Mouse (Mus musculus) kidney, embryonic 14.5 days (tissue): ENCODE data around the gene Evx2. TPM values are rescaled to one million over a fixed set of nuclear protein-coding genes. Genes with fewer than 3 reads are reported as not detected.

Experiments used
- ATAC-seq: fragments of 200-750 bp; cut with Nextera tagmentation; 2 replicates; pipeline ENCODE4 v1.8.0; 2017; ENCODE audit warnings: moderate number of reproducible peaks, mild to moderate bottlenecking, moderate TSS enrichment, moderate library complexity; ENCODE audit not compliant: low FRiP score, low TSS enrichment
- H3K27ac ChIP-seq: fragments of 300-500 bp; sonication (generic); 2 replicates; pipeline ENCODE4 v1.5.1; 2014; ENCODE audit warnings: low read depth, mild to moderate bottlenecking, low read length, moderate library complexity, mixed read lengths
- H3K27me3 ChIP-seq: fragments of 300-500 bp; sonication (generic); 2 replicates; pipeline ENCODE4 v1.6.1; 2014; ENCODE audit warnings: mild to moderate bottlenecking, low read length; ENCODE audit not compliant: control insufficient read depth, insufficient read depth
- H3K36me3 ChIP-seq: fragments of 300-500 bp; sonication (generic); 2 replicates; pipeline ENCODE4 v1.6.1; 2014; ENCODE audit warnings: low read length, mixed read lengths; ENCODE audit not compliant: control insufficient read depth, insufficient read depth
- H3K4me1 ChIP-seq: fragments of 300-500 bp; sonication (generic); 2 replicates; pipeline ENCODE4 v1.6.1; 2014; ENCODE audit warnings: low read length, mixed read lengths; ENCODE audit not compliant: control insufficient read depth, insufficient read depth
- H3K4me2 ChIP-seq: fragments of 300-500 bp; sonication (generic); replicated peaks from 2 replicates; pipeline ENCODE4 v1.6.1; 2014; ENCODE audit warnings: low read depth, mild to moderate bottlenecking, low read length
- H3K4me3 ChIP-seq: fragments of 300-500 bp; sonication (generic); 2 replicates; pipeline ENCODE4 v1.5.1; 2014; ENCODE audit warnings: mild to moderate bottlenecking, low read length
- H3K9ac ChIP-seq: fragments of 300-500 bp; sonication (generic); 2 replicates; pipeline ENCODE4 v1.6.1; 2014; ENCODE audit warnings: low read depth, mild to moderate bottlenecking, low read length, moderate library complexity
- H3K9me3 ChIP-seq: fragments of 300-500 bp; sonication (generic); 2 replicates; pipeline ENCODE4 v1.6.1; 2016; ENCODE audit warnings: low read length; ENCODE audit not compliant: control insufficient read depth
- WGBS: fragments of 180-500 bp; shearing (Covaris S2); extraction: QIAGEN DNeasy Blood & Tissue Kit; methylation state at CpG from one replicate; pipeline ENCODE4 v1.1.7; 2014; 5-methylcytosine and 5-hydroxymethylcytosine counted together
- polyA plus RNA-seq: library from polyadenylated mRNA; unstranded; fragments of >200 nt; fragmentation: Nextera tagmentation; extraction: Ambion mirVana; gene quantifications from 2 replicates; pipeline ENCODE4 v1.2.1, GENCODE M21; 2014

Evx2 gene
- polyA plus RNA-seq, 1 experiment from 2014 or later, result not detected

- H3K27me3 ChIP-seq, result peaks cover 7% of the 10 kb centered on the region; the same call in 1 of the 2 replicates
- 1% methylated on average over 35 of the region's 35 CpGs for WGBS
- 0 out of 2 replicates have a peak, but pooled peaks have one; percentile 7 for ATAC-seq
- peak overlapping the region; percentile 85 for H3K4me2 ChIP-seq
- peaks cover 24% of the 10 kb centered on the region; the same call in 1 of the 2 replicates for H3K4me1 ChIP-seq
- peaks cover 8% of the 10 kb centered on the region for H3K36me3 ChIP-seq
- peak overlapping the region; percentile 85 for H3K4me3 ChIP-seq
- peak overlapping the region; percentile 96 for H3K27ac ChIP-seq
- no peaks in the 10 kb centered on the region for H3K9me3 ChIP-seq
- peak overlapping the region; percentile 90 for H3K9ac ChIP-seq
Observed at GRCm38 (mm10) chr2:74691995-74692807, 32.8 kb upstream of the Evx2 start.

DNA sequence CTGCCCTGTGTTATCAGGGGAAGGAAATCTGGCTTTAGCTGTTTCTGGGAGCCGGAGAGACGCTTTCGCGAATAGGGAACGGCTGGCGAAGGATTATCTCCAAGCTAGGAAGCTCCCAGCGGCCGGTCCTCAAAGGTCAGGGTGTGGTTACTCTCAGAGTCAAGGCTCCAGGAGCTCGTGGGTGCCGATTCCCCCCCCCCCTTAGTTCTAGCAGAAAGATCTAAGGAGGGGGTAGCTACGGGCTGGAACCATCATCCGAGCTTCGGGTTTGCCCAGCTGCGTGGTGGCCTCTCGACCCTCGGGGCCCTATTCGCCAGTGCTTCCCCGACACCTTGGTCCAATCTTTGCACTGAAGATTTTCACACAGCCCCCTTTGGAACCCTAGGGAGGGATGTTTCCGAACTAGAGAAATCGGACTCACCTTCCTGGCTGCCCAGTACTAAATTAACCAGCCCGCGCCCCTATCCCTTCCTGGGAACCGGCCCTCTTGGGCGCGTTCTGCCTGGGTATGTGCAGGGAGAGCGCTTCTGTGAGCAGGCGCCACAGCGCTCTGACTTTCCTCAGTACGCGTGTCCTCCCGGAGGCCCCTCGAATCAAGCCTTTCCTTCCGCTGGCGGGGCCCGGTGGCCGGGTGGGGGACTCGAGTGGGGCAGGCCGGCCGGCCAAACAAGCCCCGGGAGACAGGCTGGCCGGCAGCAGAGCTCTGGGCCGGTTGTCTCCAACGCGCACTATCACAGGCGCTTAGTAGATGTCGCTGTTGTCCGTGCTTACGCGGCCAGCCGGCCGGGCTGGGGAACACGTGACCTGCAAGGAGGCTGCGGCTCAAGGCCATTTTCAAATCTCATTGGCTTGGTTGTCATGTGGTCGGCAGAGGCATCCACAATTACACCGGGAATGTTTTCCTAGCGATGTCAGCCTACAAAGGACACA lies 31.9 kb upstream of the Evx2 start, which contains the start of gene Hoxd10:
Hoxd10 (plus strand) TSS at position 903 of the 930 bp plus-strand sequence.
- Histone ChIP-seq H3K4me2 (peak within 1 kb of the TSS; percentile 85), H3K27me3 (peaks cover 7% of the 10 kb centered on the region; the same call in 1 of the 2 replicates), H3K9me3 (no peaks in the 10 kb centered on the region), H3K9ac (peak within 1 kb of the TSS; percentile 92), H3K4me3 (peak within 1 kb of the TSS; percentile 85), H3K36me3 (peaks cover 8% of the 10 kb centered on the region), H3K4me1 (peaks cover 16% of the 10 kb centered on the region; the same call in 1 of the 2 replicates), H3K27ac (peak within 1 kb of the TSS; percentile 96)
- under 1% methylated on average over 56 of the region's 56 CpGs for WGBS
- peak; percentile 90 for ATAC-seq

DNA sequence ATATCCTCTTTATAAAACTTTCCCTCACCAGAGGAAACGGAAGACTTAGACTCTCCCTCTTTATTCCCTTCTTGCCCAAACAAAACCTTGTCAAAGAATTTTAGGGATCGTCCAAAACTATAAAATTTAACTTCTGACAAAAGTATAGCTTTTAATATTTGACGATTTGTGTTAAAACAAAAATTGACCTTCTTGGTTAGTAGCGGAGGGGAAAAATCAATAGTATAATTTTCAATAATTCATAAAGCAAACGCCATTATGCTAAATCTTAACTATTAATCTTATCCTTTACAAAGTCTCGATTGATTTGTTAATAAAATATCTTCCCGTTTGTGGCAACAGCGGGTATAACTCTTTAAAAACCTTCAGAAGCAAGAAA lies 31.0 kb upstream of the Evx2 start:
- 7% methylated on average over 8 of the region's 8 CpGs for WGBS
- Histone ChIP-seq H3K36me3 (peaks cover 2% of the 10 kb centered on the region), H3K9ac (peak overlapping the region; percentile 92), H3K27me3 (peaks cover 7% of the 10 kb centered on the region; the same call in 1 of the 2 replicates), H3K4me2 (peak overlapping the region; percentile 85), H3K27ac (peak overlapping the region; percentile 96), H3K4me3 (peak overlapping the region; percentile 85), H3K4me1 (0 out of 2 replicates have a peak, but pooled peaks cover 8% of the 10 kb centered on the region), H3K9me3 (no peaks in the 10 kb centered on the region)
- no peak for ATAC-seq

DNA sequence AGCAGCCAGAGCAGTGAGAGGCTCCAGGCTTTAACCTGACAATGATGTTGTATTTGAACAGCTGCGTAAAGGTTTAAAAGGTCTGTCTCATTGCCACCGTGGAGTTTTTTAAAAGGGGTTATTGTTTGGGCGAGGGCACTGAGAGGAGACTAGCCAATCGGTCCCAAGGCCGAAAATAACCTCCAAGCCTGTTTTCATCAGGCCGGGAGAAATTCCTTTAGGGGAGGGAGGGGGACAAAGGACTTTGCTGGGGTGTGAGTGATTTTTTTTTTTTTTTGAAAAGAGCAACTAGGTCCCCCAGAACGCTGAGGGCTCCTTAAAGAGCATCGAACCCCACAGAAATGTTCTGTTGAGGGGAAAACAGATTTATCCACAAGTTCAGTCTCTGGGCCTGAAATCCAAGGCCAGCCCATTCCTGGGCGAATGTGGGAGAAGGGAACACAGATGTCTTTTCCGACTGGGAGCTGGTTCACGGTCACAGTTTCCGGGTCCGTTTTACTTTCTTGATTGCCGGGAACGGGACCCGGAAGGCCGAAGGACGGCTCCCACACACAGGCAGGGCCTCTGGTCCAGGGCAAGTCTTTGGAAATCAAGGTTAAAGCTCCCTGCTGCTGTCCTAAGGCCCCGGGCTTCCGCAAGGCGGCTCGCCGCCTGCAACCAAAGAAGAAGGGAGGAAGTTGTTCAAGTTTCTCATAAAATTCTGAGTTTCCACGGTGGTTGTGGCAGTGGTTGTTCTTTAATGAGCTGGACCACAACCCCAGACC lies 30.4 kb upstream of the Evx2 start:
- Histone ChIP-seq H3K27me3 (peaks cover 7% of the 10 kb centered on the region; the same call in 1 of the 2 replicates), H3K4me1 (0 out of 2 replicates have a peak, but pooled peaks cover 5% of the 10 kb centered on the region), H3K4me3 (peak overlapping the region; percentile 85), H3K4me2 (peak overlapping the region; percentile 85), H3K27ac (peak overlapping the region; percentile 94), H3K36me3 (no peaks in the 10 kb centered on the region; the same call in none of the 2 replicates), H3K9ac (peak overlapping the region; percentile 92), H3K9me3 (no peaks in the 10 kb centered on the region)
- WGBS, result 1% methylated on average over 24 of the region's 24 CpGs
- ATAC-seq, result no peak

- peaks cover 1% of the 10 kb centered on the region; the same call in 1 of the 2 replicates for H3K36me3 ChIP-seq
- peak overlapping the region; percentile 92 for H3K9ac ChIP-seq
- peak overlapping the region; percentile 85 for H3K4me3 ChIP-seq
- 0 out of 2 replicates have a peak, but pooled peaks cover 5% of the 10 kb centered on the region for H3K4me1 ChIP-seq
- H3K27ac ChIP-seq, result peak overlapping the region; percentile 94
- ATAC-seq, result no peak
- peak overlapping the region; percentile 85 for H3K4me2 ChIP-seq
- no peaks in the 10 kb centered on the region for H3K9me3 ChIP-seq
- 4% methylated on average over 12 of the region's 12 CpGs for WGBS
- H3K27me3 ChIP-seq, result peaks cover 7% of the 10 kb centered on the region; the same call in 1 of the 2 replicates
Observed at GRCm38 (mm10) chr2:74688795-74689573, 29.6 kb upstream of the Evx2 start.

DNA sequence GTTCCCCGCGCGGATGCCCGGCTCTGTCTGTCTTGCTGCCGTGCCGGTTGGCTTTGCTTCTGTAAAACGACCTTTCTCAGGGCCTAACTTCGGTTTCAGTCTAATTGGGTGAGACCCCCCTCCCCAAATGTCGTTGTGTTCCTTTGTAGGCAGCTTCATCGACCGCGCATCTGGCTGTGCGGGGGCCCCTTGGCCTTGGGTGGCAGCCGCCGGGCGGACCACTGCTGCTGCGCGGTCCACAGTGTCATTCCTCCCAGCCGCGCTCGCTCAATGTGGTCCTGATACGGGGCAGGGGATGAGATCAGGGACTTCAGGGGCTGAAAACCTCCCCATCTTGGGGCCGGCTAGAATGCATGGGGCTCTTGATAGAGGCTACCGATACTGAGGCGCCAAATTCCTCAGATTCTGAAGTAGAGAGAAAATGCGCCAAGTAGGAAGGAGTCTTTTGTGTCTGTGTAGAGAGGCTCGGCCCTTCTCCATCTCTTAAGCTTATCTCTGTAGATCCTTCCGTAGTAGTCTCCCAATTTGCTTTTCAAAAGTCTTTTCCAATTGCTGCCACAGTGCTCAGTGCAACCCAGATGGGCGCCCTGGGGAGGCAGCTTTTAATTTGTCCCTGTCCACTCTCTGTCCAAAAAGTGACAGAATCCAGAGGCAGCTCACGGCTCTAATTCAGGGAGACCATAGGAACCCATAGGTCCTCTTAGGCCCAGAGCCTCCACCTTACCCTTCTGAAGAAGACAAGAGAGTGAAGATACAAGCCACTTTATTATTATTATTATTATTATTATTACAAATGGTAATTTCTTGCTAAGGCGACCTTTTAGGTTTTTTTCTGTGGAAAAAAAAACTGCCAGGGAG lies 28.6 kb upstream of the Evx2 start:
- peak overlapping the region; percentile 94 for H3K27ac ChIP-seq
- peak overlapping the region; percentile 92 for H3K9ac ChIP-seq
- H3K4me3 ChIP-seq, result peak overlapping the region; percentile 85
- peaks cover 11% of the 10 kb centered on the region; the same call in 1 of the 2 replicates for H3K27me3 ChIP-seq
- H3K9me3 ChIP-seq, result no peaks in the 10 kb centered on the region
- 2% methylated on average over 31 of the region's 31 CpGs for WGBS
- H3K4me2 ChIP-seq, result peak overlapping the region; percentile 85
- H3K4me1 ChIP-seq, result 0 out of 2 replicates have a peak, but pooled peaks cover 5% of the 10 kb centered on the region
- H3K36me3 ChIP-seq, result peaks cover 2% of the 10 kb centered on the region; the same call in 1 of the 2 replicates
- no peak for ATAC-seq

- H3K4me3 ChIP-seq, result peak overlapping the region; percentile 85
Observed at GRCm38 (mm10) chr2:74686988-74687697, 27.8 kb upstream of the Evx2 start.

More at GRCm38 (mm10) chr2:74686988-74687697, 27.8 kb upstream of the Evx2 start:
- Histone ChIP-seq H3K9ac (peak overlapping the region; percentile 92), H3K27ac (peak overlapping the region; percentile 94), H3K4me1 (0 out of 2 replicates have a peak, but pooled peaks cover 3% of the 10 kb centered on the region), H3K27me3 (peaks cover 10% of the 10 kb centered on the region; the same call in 1 of the 2 replicates), H3K4me2 (peak overlapping the region; percentile 85), H3K36me3 (peaks cover 2% of the 10 kb centered on the region; the same call in 1 of the 2 replicates), H3K9me3 (no peaks in the 10 kb centered on the region)
- ATAC-seq, result no peak
- under 1% methylated on average over 27 of the region's 27 CpGs for WGBS
